Mouse (Mus musculus) bone marrow macrophage, adult 2 months (primary cell): ENCODE results near the gene Tcf12. TPM values are rescaled to one million over a fixed set of nuclear protein-coding genes. Genes with fewer than 3 reads are reported as not detected.
A peak's percentile ranks its signal among the peaks of the same experiment; 100 is the strongest.

Experiments
- H3K27ac ChIP-seq: 2 replicates; pipeline ENCODE4 v1.5.1; 2012; ENCODE audit warnings: low read depth, low read length; ENCODE audit not compliant: insufficient read depth
- H3K4me1 ChIP-seq: 2 replicates; pipeline ENCODE4 v1.6.1; 2012; ENCODE audit warnings: low read length; ENCODE audit not compliant: control insufficient read depth, insufficient read depth
- H3K4me3 ChIP-seq: 2 replicates; pipeline ENCODE4 v1.5.1; 2012; ENCODE audit warnings: mild to moderate bottlenecking, low read length, moderate library complexity; ENCODE audit not compliant: insufficient read depth
- CTCF ChIP-seq: IDR thresholded peaks from 2 replicates; pipeline ENCODE4 v1.5.1; 2012; ENCODE audit warnings: low read depth, mild to moderate bottlenecking, low read length, moderate library complexity
- POLR2A ChIP-seq: IDR thresholded peaks from 2 replicates; pipeline ENCODE4 v1.6.1; 2012; ENCODE audit warnings: mild to moderate bottlenecking, low read depth, low read length, borderline replicate concordance
- polyA plus RNA-seq: library from polyadenylated mRNA; stranded (reverse); fragments of >200 nt; gene quantifications from 2 replicates; pipeline ENCODE4 v1.2.4, GENCODE M21; 2012; ENCODE audit not compliant: missing spikeins, insufficient read depth, insufficient read length

Tcf12 gene
- polyA plus RNA-seq, 1 experiment, result 30.8 TPM

DNA sequence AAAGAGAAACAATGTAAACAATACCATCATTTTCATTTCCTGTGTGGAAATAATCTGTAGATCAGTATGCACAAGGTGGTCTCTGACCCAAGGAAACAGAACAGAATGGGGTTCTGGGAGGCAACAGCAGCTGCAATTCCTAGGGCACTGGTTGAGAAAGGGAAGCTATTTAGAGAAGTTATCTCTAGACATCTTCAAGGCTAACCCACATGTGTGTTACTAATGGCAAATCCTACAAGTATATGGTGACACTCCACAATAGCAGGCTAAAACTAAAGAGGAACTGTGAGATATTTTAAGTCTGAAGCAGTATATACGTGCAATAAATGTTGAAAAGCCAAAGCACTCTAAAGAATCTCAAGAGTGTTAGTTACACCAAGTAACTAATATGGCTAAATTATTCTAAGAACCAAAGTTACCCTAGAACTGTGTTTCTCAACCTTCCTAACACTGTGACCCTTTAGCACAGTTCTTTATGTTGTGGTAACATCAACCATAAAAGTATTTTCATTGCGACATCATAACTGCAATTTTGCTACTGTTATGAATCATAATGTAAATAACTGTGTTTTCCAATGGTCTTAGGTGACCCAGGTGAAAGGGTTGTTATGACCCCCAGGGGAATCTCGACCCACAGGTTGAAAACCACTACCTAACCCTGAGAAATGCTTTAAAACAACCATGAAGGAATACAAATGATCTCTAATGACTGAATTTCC, 22.6 kb downstream of the Tcf12 start:
- no peak for TF ChIP-seq POLR2A
- TF ChIP-seq CTCF, result no peak
- Histone ChIP-seq H3K27ac (peak overlapping the region; percentile 64), H3K4me1 (peaks cover 24% of the 10 kb centered on the region), H3K4me3 (no peak overlapping the region)

DNA sequence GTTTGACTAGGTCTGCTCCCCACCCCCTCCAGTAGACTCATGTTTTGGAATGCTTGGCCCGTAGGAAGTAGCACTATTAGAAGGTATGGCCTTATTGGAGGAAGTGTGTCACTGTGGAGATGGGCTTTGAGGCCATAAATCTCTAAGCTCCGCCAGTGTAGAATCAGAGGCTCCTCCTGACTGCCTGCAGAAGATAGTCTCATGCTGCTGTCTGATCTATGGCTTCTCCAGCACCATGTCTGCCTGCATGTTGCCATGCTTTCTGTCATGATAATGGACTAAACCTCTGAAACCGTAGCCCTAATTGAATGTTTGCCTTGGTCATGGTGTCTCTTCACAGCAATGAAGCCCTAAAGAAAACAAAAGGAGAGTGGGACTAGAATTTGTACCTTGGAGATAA, 26.7 kb downstream of the Tcf12 start:
- H3K27ac ChIP-seq, result no peak overlapping the region

DNA sequence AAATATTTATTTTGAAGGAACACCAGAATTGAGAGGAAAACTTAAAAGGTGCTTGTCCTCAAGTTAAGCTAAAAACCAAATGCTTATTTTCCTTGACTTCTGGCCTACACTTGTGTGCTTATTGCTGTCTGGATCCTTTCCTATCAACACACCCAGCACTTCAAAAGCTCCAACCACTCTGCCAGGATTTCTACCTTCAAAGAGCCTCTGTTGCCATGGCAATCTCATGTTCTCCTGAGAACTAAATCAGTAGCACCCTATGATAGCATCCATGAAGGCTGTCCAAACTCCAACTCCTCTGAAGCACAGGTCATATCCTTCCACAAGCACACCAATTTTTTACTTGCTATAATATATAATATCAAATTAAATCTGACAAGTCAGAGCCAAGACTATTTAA, 27.5 kb downstream of the Tcf12 start:
- no peak for TF ChIP-seq CTCF
- no peak for TF ChIP-seq POLR2A
- peaks cover 21% of the 10 kb centered on the region for H3K4me1 ChIP-seq
- no peak overlapping the region for H3K27ac ChIP-seq
- no peak overlapping the region for H3K4me3 ChIP-seq

More for the DNA sequence above, 26.7 kb downstream of the Tcf12 start:
- H3K4me3 ChIP-seq, result no peak overlapping the region
- no peak for TF ChIP-seq CTCF
- TF ChIP-seq POLR2A, result no peak
- H3K4me1 ChIP-seq, result peaks cover 27% of the 10 kb centered on the region

DNA sequence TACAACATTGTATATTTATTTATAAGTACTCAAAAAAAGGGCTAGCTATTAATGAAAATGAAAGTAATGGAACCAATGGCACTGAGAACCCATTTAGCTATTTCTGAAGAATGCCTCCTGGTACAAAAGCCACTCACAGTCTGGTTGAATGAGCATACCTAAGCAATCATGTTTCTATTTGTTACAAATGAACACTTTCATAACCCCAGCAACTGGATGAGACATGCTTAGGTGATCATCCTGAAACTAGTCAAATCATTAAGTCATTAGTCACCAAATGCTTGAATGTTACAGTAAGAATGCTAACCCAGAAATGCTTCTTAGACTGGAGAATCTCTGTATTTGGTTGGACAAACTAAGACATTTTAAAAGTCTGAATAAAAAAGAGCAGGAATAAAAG, 35.5 kb downstream of the Tcf12 start:
- no peak overlapping the region for H3K4me3 ChIP-seq
- no peak for TF ChIP-seq POLR2A
- no peak for TF ChIP-seq CTCF
- no peak overlapping the region for H3K27ac ChIP-seq
- H3K4me1 ChIP-seq, result no peaks in the 10 kb centered on the region

- Histone ChIP-seq H3K4me1 (peaks cover 2% of the 10 kb centered on the region; the same call in 1 of the 2 replicates), H3K4me3 (no peak overlapping the region), H3K27ac (no peak overlapping the region)
- no peak for TF ChIP-seq CTCF
- no peak for TF ChIP-seq POLR2A
Measured at GRCm38 (mm10) chr9:72066151-72066550, 45.5 kb downstream of the Tcf12 start.

- TF ChIP-seq POLR2A, result no peak
- no peak for TF ChIP-seq CTCF
- Histone ChIP-seq H3K4me3 (no peak overlapping the region), H3K4me1 (peaks cover 7% of the 10 kb centered on the region), H3K27ac (no peak overlapping the region)
Measured at GRCm38 (mm10) chr9:72053144-72053543, 58.5 kb downstream of the Tcf12 start.

DNA sequence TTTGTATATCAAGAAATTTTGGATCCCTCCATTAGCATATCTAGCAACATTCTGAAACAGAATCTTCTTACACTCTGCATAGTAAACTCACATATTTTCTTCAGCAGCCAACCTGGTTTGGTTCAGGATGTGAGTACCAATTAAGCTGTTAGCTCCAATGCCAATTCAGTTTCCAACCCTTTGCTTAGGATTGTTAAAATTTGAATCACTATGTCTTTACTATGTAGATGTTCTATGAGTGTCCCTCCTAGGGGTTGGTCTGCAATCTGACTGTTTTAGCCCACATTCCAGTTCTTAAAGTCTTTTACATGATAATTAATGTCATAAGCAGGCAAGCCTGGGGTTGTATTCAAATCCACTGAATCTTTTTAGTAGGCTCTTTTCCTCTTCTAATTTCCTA, 71.5 kb downstream of the Tcf12 start:
- H3K4me1 ChIP-seq, result peaks cover 7% of the 10 kb centered on the region
- H3K27ac ChIP-seq, result no peak overlapping the region
- no peak overlapping the region for H3K4me3 ChIP-seq
- TF ChIP-seq POLR2A, result no peak
- TF ChIP-seq CTCF, result no peak

GRCm38 (mm10) chr9:72039369-72039768, 72.3 kb downstream of the Tcf12 start:
- TF ChIP-seq POLR2A (no peak), CTCF (no peak)
- Histone ChIP-seq H3K4me3 (no peak overlapping the region), H3K4me1 (peaks cover 9% of the 10 kb centered on the region), H3K27ac (no peak overlapping the region)

DNA sequence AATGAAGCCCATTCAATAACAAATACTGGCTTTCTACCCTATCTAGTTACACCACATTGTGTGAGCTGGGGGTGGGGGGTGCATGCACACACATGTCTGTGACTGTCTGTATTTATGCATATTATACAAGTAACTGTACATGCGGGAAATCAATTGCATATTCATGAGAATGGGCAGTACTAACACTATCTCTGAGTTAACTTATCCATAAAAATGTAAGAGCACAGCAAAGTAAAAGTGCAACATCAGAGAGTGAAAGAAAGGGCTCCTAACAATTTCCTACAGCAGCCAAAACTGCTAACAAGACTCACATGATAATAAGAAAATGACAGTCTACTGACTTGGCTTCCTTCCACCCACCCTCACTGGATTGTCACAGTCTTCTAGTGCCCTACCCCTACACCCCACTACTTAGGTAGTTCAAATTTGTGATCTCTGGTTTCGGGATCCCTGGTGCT, 74.6 kb downstream of the Tcf12 start:
- no peak overlapping the region for H3K27ac ChIP-seq

DNA sequence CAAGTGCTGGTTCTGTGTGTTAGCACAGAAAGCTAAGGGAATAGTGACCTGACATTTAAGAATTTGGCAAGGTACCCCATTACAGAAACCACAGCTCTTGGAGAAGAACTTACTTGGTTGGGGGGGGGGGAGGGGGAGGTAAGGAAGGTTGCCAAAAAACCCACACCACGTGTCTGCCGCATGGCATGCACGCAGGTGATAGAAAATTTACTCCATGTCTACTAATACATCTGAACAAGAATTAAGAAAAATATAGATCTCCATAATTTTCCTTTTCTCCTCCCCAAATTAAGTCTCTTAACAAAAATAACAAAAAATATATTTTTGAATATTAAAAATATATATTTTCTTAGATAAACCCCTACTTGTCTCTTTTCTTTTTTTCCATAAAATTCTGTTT, 75.4 kb downstream of the Tcf12 start:
- Histone ChIP-seq H3K4me1 (peaks cover 11% of the 10 kb centered on the region), H3K27ac (no peak overlapping the region), H3K4me3 (no peak overlapping the region)
- TF ChIP-seq CTCF (no peak), POLR2A (no peak)

More for the DNA sequence above, 74.6 kb downstream of the Tcf12 start:
- Histone ChIP-seq H3K4me1 (peaks cover 11% of the 10 kb centered on the region), H3K4me3 (no peak overlapping the region)
- TF ChIP-seq CTCF (no peak), POLR2A (no peak)

DNA sequence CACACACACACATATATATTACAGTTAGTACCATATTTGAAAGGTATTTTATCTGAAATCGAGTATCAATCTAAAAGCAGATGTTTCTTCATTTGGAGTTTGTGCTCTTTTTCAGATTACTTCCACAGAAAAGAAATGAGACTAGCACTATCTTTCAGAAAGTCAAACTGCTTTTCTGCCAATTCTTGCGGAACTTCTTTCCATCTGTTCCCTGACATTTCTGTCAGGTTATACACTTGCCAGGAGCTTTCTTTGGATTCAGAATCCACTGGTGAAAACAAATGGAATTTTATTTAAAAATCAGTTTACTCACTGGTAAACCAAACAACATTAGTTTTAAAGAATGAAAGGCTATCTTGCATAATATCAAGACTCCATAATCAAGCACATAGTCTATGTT, 78.4 kb downstream of the Tcf12 start:
- no peak overlapping the region for H3K27ac ChIP-seq
- H3K4me1 ChIP-seq, result peaks cover 21% of the 10 kb centered on the region
- TF ChIP-seq POLR2A (no peak), CTCF (no peak)
- no peak overlapping the region for H3K4me3 ChIP-seq
